Mouse (Mus musculus) lung, postnatal 0 days (tissue): ENCODE data around the gene Lsm3.

Source experiments
- CTCF ChIP-seq: IDR thresholded peaks from 2 replicates; pipeline ENCODE4 v1.5.1; 2016; ENCODE audit warnings: antibody characterized with exemption, mild to moderate bottlenecking
- EP300 ChIP-seq: IDR thresholded peaks from 2 replicates; pipeline ENCODE4 v1.6.1; 2016; ENCODE audit warnings: antibody characterized with exemption, mild to moderate bottlenecking, control low read depth

- TF ChIP-seq CTCF (no peak), EP300 (no peak)
Measured at GRCm38 (mm10) chr6:91470712-91471111, 45.0 kb upstream of the Lsm3 start.
